In genomic region chr11:5879905-5880304, GRCm38 (mm10) we compare ENCODE assay signal across 9 mouse cellular contexts. TPM values are rescaled to one million over a fixed set of nuclear protein-coding genes. Genes with fewer than 3 reads are reported as not detected.
DNase-seq lines count a peak whose midpoint lies in the region; ATAC-seq and TF ChIP-seq lines count a peak whose summit lies in the region.
"Had no signal": no experiment of that assay in that cellular context is flagged by ENCODE, and none has a peak within 500 bp of the region (broad histone marks: within the 10 kb centered on the region; RNA-seq: fewer than 3 reads in every experiment).

No protein-coding gene starts in this region.

- peaks cover 18% of the 10 kb centered on the region for H3K36me3 ChIP-seq in hindbrain, embryonic 10.5 days
- H3K36me3 ChIP-seq in hindbrain, embryonic 13.5 days = peaks cover 12% of the 10 kb centered on the region
- H3K36me3 ChIP-seq in CH12.LX (replicated peaks in 1 of 2; ENCODE audit: control insufficient read depth in 1 of 2, insufficient read depth in 1 of 2, low read length in 1 of 2) = peaks cover 18 to 20% of the 10 kb centered on the region in 2 experiments
- no peaks in the 10 kb centered on the region; the same call in 1 of the 2 replicates for H3K36me3 ChIP-seq in embryonic facial prominence, embryonic 11.5 days (replicated peaks; ENCODE audit: control insufficient read depth, insufficient read depth, low read depth, low read length)
- peaks cover 1% of the 10 kb centered on the region; the same call in 1 of the 2 replicates for H3K36me3 ChIP-seq in limb, embryonic 11.5 days (ENCODE audit: control insufficient read depth, insufficient read depth, low read length)

- H3K27me3 ChIP-seq in hindbrain, embryonic 10.5 days (ENCODE audit: insufficient read depth, poor library complexity, severe bottlenecking) = no peaks in the 10 kb centered on the region
- H3K27me3 ChIP-seq in hindbrain, embryonic 13.5 days = no peaks in the 10 kb centered on the region
- no peaks in the 10 kb centered on the region for H3K27me3 ChIP-seq in CH12.LX (replicated peaks)
- H3K27me3 ChIP-seq in embryonic facial prominence, embryonic 11.5 days (ENCODE audit: control insufficient read depth, insufficient read depth, low read length) = no peaks in the 10 kb centered on the region
- no peaks in the 10 kb centered on the region for H3K27me3 ChIP-seq in limb, embryonic 11.5 days (ENCODE audit: control insufficient read depth, insufficient read depth, low read length)

- no peak for TF ChIP-seq EP300 in CH12.LX (IDR thresholded peaks at IDR 0.05; ENCODE audit: low read length)

- TF ChIP-seq RAD21 in CH12.LX (IDR thresholded peaks at IDR 0.05; ENCODE audit: low read depth, low read length) = peak; percentile 71

- H3K27ac ChIP-seq in hindbrain, embryonic 10.5 days = no peak overlapping the region
- no peak overlapping the region for H3K27ac ChIP-seq in hindbrain, embryonic 13.5 days
- H3K27ac ChIP-seq in CH12.LX (ENCODE audit: insufficient read depth, low read depth) = no peak overlapping the region
- no peak overlapping the region for H3K27ac ChIP-seq in embryonic facial prominence, embryonic 11.5 days (replicated peaks; ENCODE audit: low read depth, low read length)
- H3K27ac ChIP-seq in limb, embryonic 11.5 days (replicated peaks; ENCODE audit: low read depth, low read length) = no peak overlapping the region

- no peak overlapping the region for H3K9ac ChIP-seq in hindbrain, embryonic 13.5 days
- H3K9ac ChIP-seq in CH12.LX (ENCODE audit: insufficient read depth, low read depth) = no peak overlapping the region
- no peak overlapping the region for H3K9ac ChIP-seq in embryonic facial prominence, embryonic 11.5 days (replicated peaks; ENCODE audit: low read length)
- no peak overlapping the region for H3K9ac ChIP-seq in limb, embryonic 11.5 days (ENCODE audit: low read length)

- dilution Hi-C loops in CH12.LX (cut with MboI; ENCODE audit: extremely low pct_ligation_motif_present, extremely low pct_unique_long_range_greater_than_20kb, low sequenced_read_pairs) = no loop called here

- H3K4me1 ChIP-seq in hindbrain, embryonic 10.5 days (replicated peaks) = peaks cover 32% of the 10 kb centered on the region
- H3K4me1 ChIP-seq in hindbrain, embryonic 13.5 days (replicated peaks) = peaks cover 28% of the 10 kb centered on the region
- H3K4me1 ChIP-seq in CH12.LX (ENCODE audit: control insufficient read depth in 1 of 2, insufficient read depth in 2 of 2) = peaks cover 18 to 41% of the 10 kb centered on the region in 2 experiments
- peaks cover 5% of the 10 kb centered on the region; the same call in 1 of the 2 replicates for H3K4me1 ChIP-seq in embryonic facial prominence, embryonic 11.5 days (ENCODE audit: control insufficient read depth, insufficient read depth, low read length)
- peaks cover 6% of the 10 kb centered on the region for H3K4me1 ChIP-seq in limb, embryonic 11.5 days (ENCODE audit: control insufficient read depth, insufficient read depth, low read length)

- 47% methylated on average over 5 of the region's 5 CpGs for WGBS in hindbrain, embryonic 10.5 days
- 46% methylated on average over 5 of the region's 5 CpGs for WGBS in hindbrain, embryonic 13.5 days
- WGBS in embryonic facial prominence, embryonic 11.5 days = 44% methylated on average over 5 of the region's 5 CpGs
- 60% methylated on average over 5 of the region's 5 CpGs for WGBS in limb, embryonic 11.5 days

- no peaks in the 10 kb centered on the region for H3K9me3 ChIP-seq in hindbrain, embryonic 10.5 days
- H3K9me3 ChIP-seq in hindbrain, embryonic 13.5 days = no peaks in the 10 kb centered on the region
- peaks cover 2% of the 10 kb centered on the region for H3K9me3 ChIP-seq in CH12.LX (replicated peaks; ENCODE audit: low read length)
- no peaks in the 10 kb centered on the region for H3K9me3 ChIP-seq in embryonic facial prominence, embryonic 11.5 days (replicated peaks; ENCODE audit: control insufficient read depth, low read length)
- H3K9me3 ChIP-seq in limb, embryonic 11.5 days (ENCODE audit: control insufficient read depth, low read length) = no peaks in the 10 kb centered on the region

- no peak for TF ChIP-seq POLR2A in CH12.LX (IDR thresholded peaks at IDR 0.05; ENCODE audit: low read depth, low read length)

- peak; percentile 80 to 83 for TF ChIP-seq CTCF in CH12.LX (conservative IDR thresholded peaks at IDR 0.05 in 1 of 2, IDR thresholded peaks at IDR 0.05 in 1 of 2; ENCODE audit: low read depth in 2 of 2, low read length in 2 of 2)

- peak; percentile 76 for DNase-seq in hindbrain, embryonic 10.5 days (ENCODE audit: low spot score)
- peak; percentile 74 for DNase-seq in CH12.LX (ENCODE audit: extremely low read depth)
- peak; percentile 59 for DNase-seq in adrenal gland, postnatal 25 days
- DNase-seq in embryonic facial prominence, embryonic 11.5 days (ENCODE audit: low spot score) = peak; percentile 71
- peak; percentile 83 for DNase-seq in limb, embryonic 11.5 days (ENCODE audit: low spot score)
- peak; percentile 74 for DNase-seq in right cerebral cortex, postnatal 14 days
- no peak for DNase-seq in urinary bladder, postnatal 10 days (ENCODE audit: low spot score)

- no peak overlapping the region for H3K4me2 ChIP-seq in hindbrain, embryonic 13.5 days
- H3K4me2 ChIP-seq in CH12.LX (ENCODE audit: insufficient read depth, low read depth, poor library complexity, severe bottlenecking) = no peak overlapping the region
- no peak overlapping the region for H3K4me2 ChIP-seq in embryonic facial prominence, embryonic 11.5 days (ENCODE audit: low read depth, low read length)
- no peak overlapping the region for H3K4me2 ChIP-seq in limb, embryonic 11.5 days (ENCODE audit: low read depth, severe bottlenecking)

- H3K4me3 ChIP-seq in hindbrain, embryonic 10.5 days = no peak overlapping the region
- no peak overlapping the region for H3K4me3 ChIP-seq in hindbrain, embryonic 13.5 days
- H3K4me3 ChIP-seq in CH12.LX (replicated peaks in 1 of 3; ENCODE audit: low read depth in 2 of 3, low read length in 2 of 3, poor library complexity in 1 of 3) = no peak overlapping the region
- no peak overlapping the region for H3K4me3 ChIP-seq in embryonic facial prominence, embryonic 11.5 days (ENCODE audit: low read depth, low read length)
- no peak overlapping the region for H3K4me3 ChIP-seq in limb, embryonic 11.5 days (ENCODE audit: low read depth, low read length)

- peaks cover 24% of the 10 kb centered on the region for H3K79me2 ChIP-seq in CH12.LX (replicated peaks; ENCODE audit: control insufficient read depth, extremely low read depth, insufficient read depth, poor library complexity, severe bottlenecking)

- in situ Hi-C loops in CH12.LX (cut with MboI; ENCODE audit: low pct_ligation_motif_present, low pct_unique_long_range_greater_than_20kb, low sequenced_read_pairs) = no loop called here

- no peak for ATAC-seq in hindbrain, embryonic 13.5 days (ENCODE audit: low FRiP score)
- no peak for ATAC-seq in embryonic facial prominence, embryonic 11.5 days (replicated peaks; ENCODE audit: insufficient number of reproducible peaks, low FRiP score, low TSS enrichment, low read depth)
- ATAC-seq in limb, embryonic 11.5 days (ENCODE audit: insufficient number of reproducible peaks, low FRiP score, low TSS enrichment, low read depth) = no peak

TF ChIP-seq in CH12.LX, 34 proteins besides CTCF, POLR2A, EP300 and RAD21 (continues in another document):
- TF ChIP-seq MXI1 (IDR thresholded peaks at IDR 0.05; ENCODE audit: low read depth, low read length) (no peak), MYC (IDR thresholded peaks at IDR 0.05; ENCODE audit: low read depth, low read length) (peak; percentile 91), JUN (IDR thresholded peaks at IDR 0.05; ENCODE audit: insufficient read depth, low read depth, low read length) (no peak)

RNA-seq across cellular contexts. Expression of gene Pold2, which starts 1.8 kb away (rescaled TPM):
- 137 and 152 TPM in 2 replicates for polyA plus RNA-seq in hindbrain, embryonic 10.5 days (2016; fragmentation: Nextera tagmentation; extraction: Ambion mirVana)
- polyA plus RNA-seq in hindbrain, embryonic 13.5 days (2015; fragmentation: Nextera tagmentation; extraction: Ambion mirVana) = 54.3 and 57.0 TPM in 2 replicates
- total RNA-seq in CH12.LX (2012; rRNA removed) (285 and 330 TPM in 2 replicates), CH12.LX (2014; rRNA removed) (120 and 136 TPM in 2 replicates)
- polyA plus RNA-seq in CH12.LX (2012; ENCODE audit: insufficient read length, low read depth) = 205 and 218 TPM in 2 replicates
- 33.6 and 42.2 TPM in 2 replicates for total RNA-seq in adrenal gland, postnatal 25 days (2021)
- polyA plus RNA-seq in embryonic facial prominence, embryonic 11.5 days (2014; fragmentation: Nextera tagmentation; extraction: Ambion mirVana) = 101 and 105 TPM in 2 replicates
- 103 and 111 TPM in 2 replicates for polyA plus RNA-seq in limb, embryonic 11.5 days (2014; fragmentation: Nextera tagmentation; extraction: Ambion mirVana)

RNA-seq across cellular contexts. Expression of gene Aebp1, which starts 18.2 kb away (rescaled TPM):
- 12.5 and 24.3 TPM in 2 replicates for polyA plus RNA-seq in hindbrain, embryonic 10.5 days (2016; fragmentation: Nextera tagmentation; extraction: Ambion mirVana)
- 21.9 and 24.5 TPM in 2 replicates for polyA plus RNA-seq in hindbrain, embryonic 13.5 days (2015; fragmentation: Nextera tagmentation; extraction: Ambion mirVana)
- total RNA-seq in CH12.LX (2012; rRNA removed) = 0.17 and 0.34 TPM in 2 replicates
- total RNA-seq in CH12.LX (2014; rRNA removed) = not detected in 2 replicates
- 0.87 and 1.4 TPM in 2 replicates for polyA plus RNA-seq in CH12.LX (2012; ENCODE audit: insufficient read length, low read depth)
- 399 and 434 TPM in 2 replicates for total RNA-seq in adrenal gland, postnatal 25 days (2021)
- polyA plus RNA-seq in embryonic facial prominence, embryonic 11.5 days (2014; fragmentation: Nextera tagmentation; extraction: Ambion mirVana) = 8.3 and 10.3 TPM in 2 replicates
- polyA plus RNA-seq in limb, embryonic 11.5 days (2014; fragmentation: Nextera tagmentation; extraction: Ambion mirVana) = 5.3 and 7.2 TPM in 2 replicates

RNA-seq across cellular contexts. Expression of gene Myl7, which starts 18.7 kb away (rescaled TPM):
- 2.6 and 14.6 TPM in 2 replicates for polyA plus RNA-seq in hindbrain, embryonic 10.5 days (2016; fragmentation: Nextera tagmentation; extraction: Ambion mirVana)
- 1.9 and 2.7 TPM in 2 replicates for polyA plus RNA-seq in hindbrain, embryonic 13.5 days (2015; fragmentation: Nextera tagmentation; extraction: Ambion mirVana)
- total RNA-seq in CH12.LX (2012; rRNA removed) (0.42 TPM in 1 of 2 replicates, not detected in the other), CH12.LX (2014; rRNA removed) (not detected in 2 replicates)
- polyA plus RNA-seq in CH12.LX (2012; ENCODE audit: insufficient read length, low read depth) = 0.44 TPM in 1 of 2 replicates, not detected in the other
- total RNA-seq in adrenal gland, postnatal 25 days (2021) = not detected in 2 replicates
- polyA plus RNA-seq in embryonic facial prominence, embryonic 11.5 days (2014; fragmentation: Nextera tagmentation; extraction: Ambion mirVana) = 7.6 and 25.4 TPM in 2 replicates
- polyA plus RNA-seq in limb, embryonic 11.5 days (2014; fragmentation: Nextera tagmentation; extraction: Ambion mirVana) = 2.2 and 3.6 TPM in 2 replicates
- total RNA-seq: gastrocnemius, postnatal 4 days had no signal

RNA-seq across cellular contexts. Expression of gene Polm, which starts 42.1 kb away (rescaled TPM):
- polyA plus RNA-seq in hindbrain, embryonic 10.5 days (2016; fragmentation: Nextera tagmentation; extraction: Ambion mirVana) = 9.5 and 10.3 TPM in 2 replicates
- 5.3 and 6.6 TPM in 2 replicates for polyA plus RNA-seq in hindbrain, embryonic 13.5 days (2015; fragmentation: Nextera tagmentation; extraction: Ambion mirVana)
- total RNA-seq in CH12.LX (2012; rRNA removed) = 7.7 and 9.7 TPM in 2 replicates
- total RNA-seq in CH12.LX (2014; rRNA removed) = 1.00 and 1.9 TPM in 2 replicates
- polyA plus RNA-seq in CH12.LX (2012; ENCODE audit: insufficient read length, low read depth) = 4.1 TPM in 2 replicates
- total RNA-seq in adrenal gland, postnatal 25 days (2021) = 12.0 and 13.8 TPM in 2 replicates
- 7.0 and 7.1 TPM in 2 replicates for polyA plus RNA-seq in embryonic facial prominence, embryonic 11.5 days (2014; fragmentation: Nextera tagmentation; extraction: Ambion mirVana)
- 6.4 and 6.6 TPM in 2 replicates for polyA plus RNA-seq in limb, embryonic 11.5 days (2014; fragmentation: Nextera tagmentation; extraction: Ambion mirVana)
